Mouse (Mus musculus) lung, postnatal 10 days (tissue): Measurements from ENCODE around the gene Hdgf.

ENCODE experiments used
- DNase-seq: peaks from one replicate; pipeline ENCODE4 v3.0.0; 2021

Hdgf gene

GRCm38 (mm10) chr3:87947056-87947810 lies 41.1 kb downstream of the Hdgf start:
- DNase-seq: no peak

- no peak for DNase-seq
These were observed 41.7 kb downstream of the Hdgf start for GRCm38 (mm10) chr3:87947811-87948199.

DNA sequence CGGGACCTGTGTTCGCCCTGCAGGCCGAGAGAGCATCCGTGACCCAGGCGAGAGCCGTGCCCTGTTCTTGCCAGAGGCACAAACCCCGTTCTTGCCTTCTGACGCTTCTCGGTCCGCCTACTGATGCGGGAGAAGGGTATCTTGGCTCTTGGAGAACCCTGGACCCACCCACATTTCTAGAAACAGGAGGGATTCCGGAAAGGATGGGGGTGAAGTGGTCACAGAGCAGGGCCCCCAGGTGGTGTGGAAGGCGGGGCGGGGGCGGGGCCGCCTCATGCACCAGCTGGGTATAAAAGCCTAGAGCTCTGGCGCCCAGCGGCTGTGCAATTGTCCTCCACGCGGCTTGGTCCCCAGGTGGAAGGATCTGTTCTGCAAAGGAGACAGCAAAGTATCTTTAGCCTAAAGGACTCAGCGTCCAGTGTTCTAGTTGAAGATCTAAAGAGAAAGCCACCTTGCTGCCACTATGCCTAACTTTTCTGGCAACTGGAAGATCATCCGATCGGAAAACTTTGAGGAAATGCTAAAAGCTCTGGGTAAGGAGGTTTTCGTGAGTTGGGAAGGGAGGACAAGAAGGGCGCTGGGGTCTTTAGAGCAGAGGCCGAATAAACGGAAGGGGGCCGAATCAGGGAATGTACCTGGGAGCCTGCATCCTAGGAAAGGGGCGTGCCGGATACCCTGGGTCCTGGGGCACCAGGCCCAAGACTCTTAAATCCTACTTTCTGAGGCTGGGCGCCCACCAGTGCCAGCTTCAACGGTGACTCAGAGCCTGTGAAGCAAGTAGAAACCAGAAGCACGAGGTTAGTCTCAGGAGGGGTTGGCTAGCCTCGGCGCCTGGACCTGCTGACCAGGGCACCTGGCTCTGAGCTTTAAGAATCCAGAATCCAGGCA lies 42.5 kb downstream of the Hdgf start, which contains the start of gene Crabp2:
Gene Crabp2, plus strand, starts transcription at position 289 of the 888 bp plus-strand sequence.
- no peak for DNase-seq

GRCm38 (mm10) chr3:87949266-87949954 lies 43.3 kb downstream of the Hdgf start:
- DNase-seq: no peak

GRCm38 (mm10) chr3:87949955-87950515 lies 43.9 kb downstream of the Hdgf start:
- DNase-seq: no peak

- no peak for DNase-seq
These were observed 45.8 kb downstream of the Hdgf start for GRCm38 (mm10) chr3:87951946-87952345.

- DNase-seq: peak; percentile 68
These were observed 46.3 kb downstream of the Hdgf start for GRCm38 (mm10) chr3:87952440-87952839.

GRCm38 (mm10) chr3:87958056-87958455 lies 51.9 kb downstream of the Hdgf start:
- DNase-seq: no peak

GRCm38 (mm10) chr3:87958476-87958875 lies 52.4 kb downstream of the Hdgf start:
- DNase-seq: no peak

DNA sequence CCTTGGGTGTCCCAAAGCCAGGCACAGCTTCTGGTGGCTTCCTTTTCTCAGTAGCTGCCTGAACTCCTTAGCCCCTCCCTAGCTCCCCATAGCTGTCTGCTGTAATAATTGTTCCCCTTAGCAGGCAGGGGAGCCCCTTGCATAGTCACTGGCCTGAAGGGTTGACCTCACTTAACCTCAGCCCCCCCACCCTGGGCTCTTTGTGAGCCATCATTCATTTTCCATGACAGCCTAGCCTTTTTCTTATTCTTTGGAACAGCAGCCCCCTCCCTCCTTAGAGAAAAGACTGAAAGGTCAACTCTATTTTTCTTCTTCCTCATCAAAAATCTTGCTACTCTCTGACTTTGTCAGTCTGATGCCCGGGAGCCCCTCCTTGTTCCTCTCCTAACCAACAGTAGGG lies 52.8 kb downstream of the Hdgf start:
- no peak for DNase-seq

DNA sequence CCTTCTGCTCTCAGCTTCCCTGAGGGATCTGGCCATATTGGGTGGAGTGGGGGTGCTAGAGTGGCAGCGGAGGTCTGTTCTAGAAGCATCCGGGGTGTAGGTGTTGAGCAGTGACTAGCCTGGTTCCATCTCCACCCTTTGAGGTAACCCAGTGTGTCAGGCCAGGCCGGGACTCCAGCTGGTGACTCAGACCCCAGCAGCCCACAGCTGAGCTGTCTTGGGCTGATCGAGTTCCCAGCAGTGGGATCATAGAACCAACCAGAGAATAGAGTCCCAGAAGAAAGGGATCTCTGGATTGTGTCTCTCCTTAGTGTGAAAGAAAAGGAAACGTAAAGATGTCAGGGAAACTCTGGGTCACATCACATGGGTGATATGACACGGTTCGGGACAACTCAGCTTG lies 53.2 kb downstream of the Hdgf start:
- DNase-seq: no peak

- no peak for DNase-seq
These were observed 54.1 kb downstream of the Hdgf start for GRCm38 (mm10) chr3:87960191-87960585.

DNA sequence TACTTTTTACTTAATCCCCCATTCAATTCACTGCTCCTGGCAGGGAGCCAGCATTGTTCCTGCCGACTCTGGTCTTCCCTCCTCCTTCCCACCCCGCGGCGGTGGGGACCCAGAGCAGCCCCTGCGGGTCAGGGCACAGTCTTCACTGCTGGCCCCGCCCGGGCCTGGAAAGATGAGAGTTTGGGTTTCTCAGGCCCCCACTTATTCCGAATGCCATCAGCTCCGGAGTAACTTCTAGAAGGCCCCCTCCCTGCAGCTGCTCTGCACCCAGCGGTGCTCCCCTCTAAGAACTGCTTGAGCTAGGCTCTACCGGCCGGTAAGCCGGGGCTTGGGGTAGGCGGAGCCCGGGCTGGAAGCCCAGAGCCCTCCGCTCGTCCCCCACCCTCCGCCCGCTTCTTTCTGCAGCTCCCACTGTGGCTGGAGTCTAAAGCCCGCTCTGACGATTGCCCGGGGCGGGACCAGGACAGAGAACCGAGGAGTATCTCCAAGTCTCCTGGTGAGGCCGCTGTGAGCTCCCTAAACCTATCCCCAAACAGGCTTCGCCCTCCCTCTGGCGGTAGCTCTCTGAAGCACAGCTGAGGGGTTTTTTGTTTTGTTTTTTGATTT lies 54.6 kb downstream of the Hdgf start:
- DNase-seq: peak; percentile 97
